Mouse (Mus musculus) left cerebral cortex, adult 2 months (tissue): ENCODE measurements at regions not wholly inside any gene's neighbourhood (a gene's known extent, or its start where the extent isn't known, plus 50 kb on each side); places are given as distances from the start of the nearest gene placed in this dataset.
A peak's percentile ranks its signal among the peaks of the same experiment; 100 is the strongest.

Source experiments
- DNase-seq, 2 experiments: peaks; one replicate each; pipeline ENCODE4 v3.0.0; 2021 to 2022; ENCODE audit warnings: low spot score in 2 of 2, mixed read lengths in 1 of 2; ENCODE audit errors: extremely low spot score in 1 of 2
- H3K27ac ChIP-seq: fragments of 200-600 bp; 2 replicates; pipeline ENCODE4 v1.8.1; 2022
- H3K4me3 ChIP-seq: fragments of 200-600 bp; 2 replicates; pipeline ENCODE4 v1.8.1; 2022
- CTCF ChIP-seq: fragments of 200-600 bp; IDR thresholded peaks from 2 replicates; pipeline ENCODE4 v1.8.1; 2022; ENCODE audit warnings: antibody characterized with exemption, mild to moderate bottlenecking, moderate library complexity
- intact Hi-C: fragments of 180-260 bp; cut with DNase I; formaldehyde crosslinking; loops from one replicate; pipeline ENCODE4 v1.15.1; 2025

- no peak for DNase-seq
- peak; percentile 69 for TF ChIP-seq CTCF
- no peak overlapping the region for H3K4me3 ChIP-seq
- no peak overlapping the region for H3K27ac ChIP-seq
- intact Hi-C loops = no loop called here
These were observed 436.8 kb downstream of the Fut8 start for GRCm38 (mm10) chr12:77674755-77675154.

- DNase-seq = no peak
- H3K4me3 ChIP-seq = no peak overlapping the region
- H3K27ac ChIP-seq = no peak overlapping the region
- intact Hi-C loops = no loop called here
- no peak for TF ChIP-seq CTCF
These were observed 440.1 kb downstream of the Fut8 start for GRCm38 (mm10) chr12:77678040-77678439.

GRCm38 (mm10) chr12:77694101-77694500 lies 456.2 kb downstream of the Fut8 start:
- DNase-seq = no peak
- H3K27ac ChIP-seq = no peak overlapping the region
- intact Hi-C loops = no loop called here
- H3K4me3 ChIP-seq = no peak overlapping the region
- TF ChIP-seq CTCF = no peak

- intact Hi-C loops = no loop called here
- Histone ChIP-seq H3K4me3 (no peak overlapping the region), H3K27ac (no peak overlapping the region)
- no peak for DNase-seq
- TF ChIP-seq CTCF = no peak
These were observed 458.2 kb downstream of the Fut8 start for GRCm38 (mm10) chr12:77696039-77696631.

GRCm38 (mm10) chr12:77696662-77697061 lies 458.7 kb downstream of the Fut8 start:
- intact Hi-C loops = no loop called here
- H3K27ac ChIP-seq = no peak overlapping the region
- no peak overlapping the region for H3K4me3 ChIP-seq
- no peak for DNase-seq
- TF ChIP-seq CTCF = no peak

- no peak for DNase-seq
- no peak for TF ChIP-seq CTCF
- H3K4me3 ChIP-seq = no peak overlapping the region
- H3K27ac ChIP-seq = no peak overlapping the region
- intact Hi-C loops = no loop called here
These were observed 460.2 kb downstream of the Fut8 start for GRCm38 (mm10) chr12:77698088-77698487.

- DNase-seq = peak; percentile 11
- Histone ChIP-seq H3K4me3 (no peak overlapping the region), H3K27ac (no peak overlapping the region)
- intact Hi-C loops = no loop called here
- TF ChIP-seq CTCF = no peak
These were observed 462.1 kb downstream of the Fut8 start for GRCm38 (mm10) chr12:77699896-77700605.

- Histone ChIP-seq H3K4me3 (no peak overlapping the region), H3K27ac (no peak overlapping the region)
- no peak for TF ChIP-seq CTCF
- no peak for DNase-seq
- intact Hi-C loops = no loop called here
These were observed 477.6 kb downstream of the Fut8 start for GRCm38 (mm10) chr12:77715506-77715905.

- intact Hi-C loops = no loop called here
- H3K27ac ChIP-seq = no peak overlapping the region
- no peak for TF ChIP-seq CTCF
- no peak for DNase-seq
- H3K4me3 ChIP-seq = no peak overlapping the region
These were observed 478.1 kb downstream of the Fut8 start for GRCm38 (mm10) chr12:77715979-77716378.

- Histone ChIP-seq H3K4me3 (no peak overlapping the region), H3K27ac (no peak overlapping the region)
- DNase-seq = no peak
- intact Hi-C loops = no loop called here
- TF ChIP-seq CTCF = no peak
These were observed 466.3 kb upstream of the Gm6657 start for GRCm38 (mm10) chr12:77727766-77728165.

GRCm38 (mm10) chr12:77739047-77739760 lies 454.8 kb upstream of the Gm6657 start:
- peak in 1 of 2 experiments; percentile 23 for DNase-seq
- H3K27ac ChIP-seq = no peak overlapping the region
- TF ChIP-seq CTCF = no peak

GRCm38 (mm10) chr12:77742716-77743115 lies 451.3 kb upstream of the Gm6657 start:
- Histone ChIP-seq H3K4me3 (no peak overlapping the region), H3K27ac (no peak overlapping the region)
- no peak for TF ChIP-seq CTCF
- no peak for DNase-seq
- intact Hi-C loops = no loop called here

More at GRCm38 (mm10) chr12:77739047-77739760, 454.8 kb upstream of the Gm6657 start:
- intact Hi-C loops = no loop called here
- H3K4me3 ChIP-seq = no peak overlapping the region
